Mouse (Mus musculus) liver, embryonic 16.5 days (tissue): ENCODE results near the gene Synpo2. TPM values are rescaled to one million over a fixed set of nuclear protein-coding genes. Genes with fewer than 3 reads are reported as not detected.

ENCODE experiments used
- ATAC-seq: fragments of 200-750 bp; cut with Nextera tagmentation; 2 replicates; pipeline ENCODE4 v1.8.0; 2017; ENCODE audit warnings: low read depth, mild to moderate bottlenecking, moderate number of reproducible peaks, moderate library complexity
- H3K27ac ChIP-seq: fragments of 300-500 bp; sonication (generic); 2 replicates; pipeline ENCODE4 v1.5.1; 2014; ENCODE audit warnings: mild to moderate bottlenecking, low read length
- H3K27me3 ChIP-seq: fragments of 300-500 bp; sonication (generic); 2 replicates; pipeline ENCODE4 v1.6.1; 2014; ENCODE audit warnings: low read depth, low read length, mixed read lengths; ENCODE audit not compliant: control insufficient read depth, insufficient read depth
- H3K36me3 ChIP-seq: fragments of 300-500 bp; sonication (generic); 2 replicates; pipeline ENCODE4 v1.6.1; 2014; ENCODE audit warnings: mild to moderate bottlenecking; ENCODE audit not compliant: control insufficient read depth, insufficient read depth
- H3K4me1 ChIP-seq: fragments of 300-500 bp; sonication (generic); 2 replicates; pipeline ENCODE4 v1.6.1; 2014; ENCODE audit warnings: low read depth, low read length, mixed read lengths; ENCODE audit not compliant: control insufficient read depth
- H3K4me2 ChIP-seq: fragments of 300-500 bp; sonication (generic); 2 replicates; pipeline ENCODE4 v1.6.1; 2014; ENCODE audit warnings: low read depth, low read length, mixed read lengths
- H3K4me3 ChIP-seq: fragments of 300-500 bp; sonication (generic); 2 replicates; pipeline ENCODE4 v1.5.1; 2014; ENCODE audit warnings: low read depth, mild to moderate bottlenecking, low read length
- H3K9ac ChIP-seq: fragments of 300-500 bp; sonication (generic); 2 replicates; pipeline ENCODE4 v1.6.1; 2014; ENCODE audit warnings: low read depth, low read length
- H3K9me3 ChIP-seq: fragments of 300-500 bp; sonication (generic); replicated peaks from 2 replicates; pipeline ENCODE4 v1.6.1; 2016; ENCODE audit warnings: low read length; ENCODE audit not compliant: control insufficient read depth
- WGBS: fragments of 180-500 bp; shearing (Covaris S2); extraction: QIAGEN DNeasy Blood & Tissue Kit; methylation state at CpG from one replicate; pipeline ENCODE4 v1.1.7; 2014; ENCODE audit not compliant: insufficient replicate concordance; 5-methylcytosine and 5-hydroxymethylcytosine counted together
- polyA plus RNA-seq: library from polyadenylated mRNA; unstranded; fragments of >200 nt; fragmentation: Nextera tagmentation; extraction: Ambion mirVana; gene quantifications from 2 replicates; pipeline ENCODE4 v1.2.1, GENCODE M21; 2015

Gene Synpo2
- polyA plus RNA-seq, 1 experiment from 2014 or later, result 0.48 TPM

DNA sequence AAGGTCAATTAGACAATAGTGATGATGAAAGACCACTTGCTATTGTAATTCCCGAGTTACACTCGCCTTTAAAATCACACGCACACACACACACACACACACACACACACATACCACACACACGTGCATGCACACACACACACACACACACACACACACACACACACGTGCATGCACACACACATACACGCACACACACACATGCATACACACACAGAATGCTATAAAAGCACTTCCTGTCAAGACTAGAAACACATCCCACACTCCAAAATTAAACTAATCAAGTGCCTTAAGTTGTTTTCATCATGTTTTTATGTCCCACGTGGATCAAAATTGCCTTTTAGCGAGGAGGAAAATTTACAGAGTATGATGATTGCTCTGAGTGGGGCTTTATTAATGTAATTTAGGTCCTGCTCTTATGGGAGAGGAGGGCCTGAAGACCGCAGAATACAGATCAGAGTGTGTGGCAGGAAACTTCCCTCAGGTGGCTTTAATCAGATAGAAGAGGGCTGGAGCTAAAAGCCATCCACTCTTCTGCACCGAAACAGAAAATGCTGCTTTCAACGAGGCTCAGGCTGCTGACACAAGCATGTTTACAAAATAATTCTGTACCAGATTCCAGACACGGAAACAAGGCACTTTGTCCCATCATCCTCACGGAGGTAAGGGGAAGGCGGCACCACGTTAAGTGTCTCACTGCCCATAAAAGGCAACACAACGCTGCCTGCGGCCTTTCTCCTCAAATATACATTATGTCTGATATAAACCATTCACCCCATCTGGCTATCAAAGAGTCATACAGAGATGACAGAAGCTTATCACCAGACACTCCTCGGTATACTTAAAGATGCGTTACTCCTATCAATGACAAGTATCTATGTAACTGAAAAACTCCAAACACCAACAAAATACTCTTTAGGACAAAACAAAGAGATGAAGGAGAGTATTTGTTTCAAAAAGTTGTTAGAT, 59.3 kb downstream of the Synpo2 start:
- no peak for ATAC-seq
- 61% methylated on average over 19 of the region's 19 CpGs for WGBS

DNA sequence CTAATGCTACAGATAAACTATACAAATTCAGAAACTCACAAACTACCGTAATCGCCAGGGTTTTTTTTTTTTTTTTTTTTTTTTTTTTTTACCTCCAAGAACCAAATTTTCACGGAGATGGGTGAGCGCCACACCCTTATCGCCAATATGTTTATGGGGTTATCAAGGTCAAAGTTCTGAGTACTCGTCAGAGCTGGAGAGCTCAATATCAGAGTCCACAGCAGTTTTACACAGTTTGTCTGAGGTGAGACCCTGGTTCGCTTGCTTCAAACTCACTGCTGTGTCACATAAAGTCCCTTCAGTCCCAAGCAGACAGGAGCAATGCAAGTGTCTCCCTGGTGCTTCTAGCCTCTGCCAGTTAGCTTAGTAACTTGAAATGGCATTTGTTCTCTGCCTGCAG, 60.8 kb downstream of the Synpo2 start:
- Histone ChIP-seq H3K27me3 (no peaks in the 10 kb centered on the region), H3K9ac (no peak overlapping the region), H3K4me1 (no peaks in the 10 kb centered on the region), H3K4me2 (no peak overlapping the region), H3K27ac (no peak overlapping the region), H3K36me3 (no peaks in the 10 kb centered on the region), H3K4me3 (no peak overlapping the region), H3K9me3 (no peaks in the 10 kb centered on the region)
- ATAC-seq, result no peak
- WGBS, result 57% methylated on average over 7 of the region's 7 CpGs

More for the DNA sequence above, 59.3 kb downstream of the Synpo2 start:
- Histone ChIP-seq H3K27ac (no peak overlapping the region), H3K4me3 (no peak overlapping the region), H3K4me1 (no peaks in the 10 kb centered on the region), H3K9me3 (no peaks in the 10 kb centered on the region), H3K27me3 (no peaks in the 10 kb centered on the region), H3K9ac (no peak overlapping the region), H3K36me3 (no peaks in the 10 kb centered on the region), H3K4me2 (no peak overlapping the region)

- Histone ChIP-seq H3K27me3 (no peaks in the 10 kb centered on the region), H3K9ac (no peak overlapping the region), H3K4me2 (no peak overlapping the region), H3K36me3 (no peaks in the 10 kb centered on the region), H3K27ac (no peak overlapping the region), H3K9me3 (no peaks in the 10 kb centered on the region), H3K4me3 (no peak overlapping the region), H3K4me1 (no peaks in the 10 kb centered on the region)
- ATAC-seq, result no peak
- 70% methylated on average over 8 of the region's 8 CpGs for WGBS
Measured at GRCm38 (mm10) chr3:123174379-123174697, 61.6 kb downstream of the Synpo2 start.

GRCm38 (mm10) chr3:123173553-123174378, 62.2 kb downstream of the Synpo2 start:
- no peaks in the 10 kb centered on the region for H3K9me3 ChIP-seq
- no peak for ATAC-seq
- H3K4me1 ChIP-seq, result no peaks in the 10 kb centered on the region
- no peak overlapping the region for H3K27ac ChIP-seq
- H3K9ac ChIP-seq, result no peak overlapping the region
- H3K4me2 ChIP-seq, result no peak overlapping the region
- no peaks in the 10 kb centered on the region for H3K27me3 ChIP-seq
- 70% methylated on average over 21 of the region's 21 CpGs for WGBS
- no peak overlapping the region for H3K4me3 ChIP-seq
- no peaks in the 10 kb centered on the region for H3K36me3 ChIP-seq

DNA sequence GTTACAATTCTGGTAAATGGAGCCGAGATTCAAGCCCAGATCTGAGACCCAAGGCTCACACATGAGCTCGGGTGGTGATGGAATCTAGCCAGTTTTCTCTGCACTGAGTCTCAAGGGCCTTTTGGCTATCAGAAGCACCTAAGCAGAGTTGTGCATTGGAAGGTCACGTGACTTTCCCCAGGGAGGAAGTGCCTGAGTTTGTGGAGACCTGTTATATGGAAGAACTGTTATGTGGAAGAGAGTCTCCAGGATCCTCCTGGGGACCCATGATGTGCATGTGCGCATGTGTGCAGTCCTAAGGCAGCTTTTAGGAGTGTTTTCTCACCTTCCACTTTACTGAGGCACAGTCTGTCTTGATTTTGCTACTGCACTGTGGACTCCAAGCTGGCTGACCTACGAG, 63.8 kb downstream of the Synpo2 start:
- H3K27me3 ChIP-seq, result no peaks in the 10 kb centered on the region
- no peaks in the 10 kb centered on the region for H3K4me1 ChIP-seq
- H3K9me3 ChIP-seq, result no peaks in the 10 kb centered on the region
- H3K4me3 ChIP-seq, result no peak overlapping the region
- H3K36me3 ChIP-seq, result no peaks in the 10 kb centered on the region
- 51% methylated on average over 5 of the region's 5 CpGs for WGBS
- no peak overlapping the region for H3K9ac ChIP-seq
- H3K4me2 ChIP-seq, result no peak overlapping the region
- no peak overlapping the region for H3K27ac ChIP-seq
- ATAC-seq, result no peak

DNA sequence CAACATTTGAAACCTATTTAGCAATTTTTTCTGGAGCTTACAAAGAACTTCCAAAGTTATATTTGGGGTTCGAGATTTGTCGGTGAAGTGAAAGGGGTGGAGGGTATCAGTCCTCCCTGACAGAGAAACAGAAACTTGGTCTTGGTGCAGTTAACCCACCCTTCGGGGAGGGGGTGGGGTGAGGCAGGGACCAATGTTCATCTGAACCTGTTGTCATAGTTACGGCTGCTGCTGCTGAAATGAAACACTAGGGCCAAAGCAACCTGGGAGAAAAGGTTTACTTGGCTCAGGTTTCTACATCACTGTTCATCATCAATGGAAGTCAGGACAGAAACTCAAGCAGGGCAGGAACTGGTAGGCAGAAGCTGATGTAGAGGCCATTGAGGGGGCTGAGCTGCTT, 66.6 kb downstream of the Synpo2 start:
- no peaks in the 10 kb centered on the region for H3K36me3 ChIP-seq
- no peaks in the 10 kb centered on the region for H3K9me3 ChIP-seq
- WGBS, result 47% methylated on average over 4 of the region's 4 CpGs
- H3K9ac ChIP-seq, result no peak overlapping the region
- no peaks in the 10 kb centered on the region for H3K4me1 ChIP-seq
- H3K27ac ChIP-seq, result no peak overlapping the region
- H3K27me3 ChIP-seq, result no peaks in the 10 kb centered on the region
- no peak overlapping the region for H3K4me2 ChIP-seq
- ATAC-seq, result no peak
- H3K4me3 ChIP-seq, result no peak overlapping the region

GRCm38 (mm10) chr3:123168815-123169214, 67.1 kb downstream of the Synpo2 start:
- ATAC-seq, result no peak
- WGBS, result 6% methylated on average over 5 of the region's 5 CpGs
- no peaks in the 10 kb centered on the region for H3K27me3 ChIP-seq

GRCm38 (mm10) chr3:123166450-123166849, 69.5 kb downstream of the Synpo2 start:
- no peak overlapping the region for H3K9ac ChIP-seq
- no peaks in the 10 kb centered on the region for H3K27me3 ChIP-seq
- ATAC-seq, result no peak
- no peaks in the 10 kb centered on the region for H3K9me3 ChIP-seq
- no peak overlapping the region for H3K27ac ChIP-seq
- H3K4me1 ChIP-seq, result no peaks in the 10 kb centered on the region
- no peaks in the 10 kb centered on the region for H3K36me3 ChIP-seq
- H3K4me2 ChIP-seq, result no peak overlapping the region
- H3K4me3 ChIP-seq, result no peak overlapping the region
- 49% methylated on average over 5 of the region's 5 CpGs for WGBS

More at GRCm38 (mm10) chr3:123168815-123169214, 67.1 kb downstream of the Synpo2 start:
- Histone ChIP-seq H3K9me3 (no peaks in the 10 kb centered on the region), H3K9ac (no peak overlapping the region), H3K4me1 (no peaks in the 10 kb centered on the region), H3K27ac (no peak overlapping the region), H3K4me2 (no peak overlapping the region), H3K4me3 (no peak overlapping the region), H3K36me3 (no peaks in the 10 kb centered on the region)

DNA sequence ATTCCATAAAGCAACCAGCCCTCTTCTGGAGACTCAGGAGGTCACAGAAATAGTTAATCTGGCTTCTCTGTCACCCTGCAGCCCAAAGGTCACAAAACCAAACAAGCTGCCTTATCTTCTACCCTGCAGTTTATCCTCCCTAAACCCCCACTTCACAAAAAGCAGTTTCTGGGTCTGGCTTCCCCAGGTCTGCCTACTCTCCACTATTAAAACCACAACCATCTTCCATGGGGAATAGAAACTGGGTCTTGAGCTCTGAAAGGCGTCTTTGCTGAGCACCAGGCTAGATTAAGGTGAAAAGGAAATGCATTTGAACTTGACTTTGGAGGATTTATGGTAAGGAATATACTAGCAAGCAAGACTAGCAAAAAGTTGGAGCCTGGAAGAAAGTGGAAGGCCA, 71.8 kb downstream of the Synpo2 start:
- 31% methylated on average over 1 of the region's 1 CpGs for WGBS
- H3K27ac ChIP-seq, result no peak overlapping the region
- no peak overlapping the region for H3K4me3 ChIP-seq
- no peaks in the 10 kb centered on the region for H3K9me3 ChIP-seq
- no peak overlapping the region for H3K4me2 ChIP-seq
- no peaks in the 10 kb centered on the region for H3K27me3 ChIP-seq
- H3K9ac ChIP-seq, result no peak overlapping the region
- no peaks in the 10 kb centered on the region for H3K36me3 ChIP-seq
- H3K4me1 ChIP-seq, result no peaks in the 10 kb centered on the region
- ATAC-seq, result no peak
